Mouse (Mus musculus) embryonic facial prominence, embryonic 10.5 days (tissue): ENCODE measurements around the gene Zbtb20. TPM values are rescaled to one million over a fixed set of nuclear protein-coding genes. Genes with fewer than 3 reads are reported as not detected.

Experiments used
- DNase-seq: peaks from one replicate; pipeline ENCODE4 v3.0.0-alpha.2; 2017; ENCODE audit warnings: low spot score
- H3K27ac ChIP-seq: fragments of 300-500 bp; sonication (generic); replicated peaks from 2 replicates; pipeline ENCODE4 v1.5.1; 2016; ENCODE audit warnings: mild to moderate bottlenecking
- H3K27me3 ChIP-seq: fragments of 300-500 bp; sonication (generic); replicated peaks from 2 replicates; pipeline ENCODE4 v1.6.1; 2016; ENCODE audit warnings: low read depth, mild to moderate bottlenecking; ENCODE audit not compliant: poor library complexity, severe bottlenecking
- H3K36me3 ChIP-seq: fragments of 300-500 bp; sonication (generic); replicated peaks from 2 replicates; pipeline ENCODE4 v1.6.1; 2016; ENCODE audit warnings: mild to moderate bottlenecking, moderate library complexity
- H3K4me1 ChIP-seq: fragments of 300-500 bp; sonication (generic); 2 replicates; pipeline ENCODE4 v1.6.1; 2016
- H3K4me3 ChIP-seq: fragments of 300-500 bp; sonication (generic); 2 replicates; pipeline ENCODE4 v1.5.1; 2016; ENCODE audit warnings: mild to moderate bottlenecking, moderate library complexity
- H3K9me3 ChIP-seq: fragments of 300-500 bp; sonication (generic); 2 replicates; pipeline ENCODE4 v1.6.1; 2016; ENCODE audit warnings: mild to moderate bottlenecking
- WGBS: fragments of 180-500 bp; shearing (Covaris S2); methylation state at CpG from one replicate; pipeline ENCODE4 v1.1.7; 2016; 5-methylcytosine and 5-hydroxymethylcytosine counted together
- polyA plus RNA-seq: library from polyadenylated mRNA; unstranded; fragments of >200 nt; fragmentation: Nextera tagmentation; extraction: Ambion mirVana; gene quantifications from 2 replicates; pipeline ENCODE4 v1.2.1, GENCODE M21; 2016

Zbtb20 gene
- polyA plus RNA-seq, result 19.6 and 20.1 TPM in 2 replicates

DNA sequence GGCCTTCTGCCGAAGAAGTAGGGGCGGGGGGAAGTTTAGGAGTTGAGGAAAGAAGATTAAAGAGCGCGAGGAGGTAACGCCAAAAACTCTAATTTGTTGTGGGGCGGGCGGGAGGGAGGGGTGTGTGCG, at the start of gene Zbtb20:
Gene Zbtb20, plus strand, starts transcription at position 30 of the 129 bp plus-strand sequence.
- no peaks in the 10 kb centered on the region for H3K9me3 ChIP-seq
- no peak for DNase-seq
- no peaks in the 10 kb centered on the region for H3K36me3 ChIP-seq
- H3K27ac ChIP-seq, result peak within 1 kb of the TSS; percentile 97
- H3K27me3 ChIP-seq, result no peaks in the 10 kb centered on the region
- peaks cover 22% of the 10 kb centered on the region for H3K4me1 ChIP-seq
- WGBS, result 0% methylated on average over 8 of the region's 8 CpGs
- peak within 1 kb of the TSS; percentile 73 for H3K4me3 ChIP-seq

DNA sequence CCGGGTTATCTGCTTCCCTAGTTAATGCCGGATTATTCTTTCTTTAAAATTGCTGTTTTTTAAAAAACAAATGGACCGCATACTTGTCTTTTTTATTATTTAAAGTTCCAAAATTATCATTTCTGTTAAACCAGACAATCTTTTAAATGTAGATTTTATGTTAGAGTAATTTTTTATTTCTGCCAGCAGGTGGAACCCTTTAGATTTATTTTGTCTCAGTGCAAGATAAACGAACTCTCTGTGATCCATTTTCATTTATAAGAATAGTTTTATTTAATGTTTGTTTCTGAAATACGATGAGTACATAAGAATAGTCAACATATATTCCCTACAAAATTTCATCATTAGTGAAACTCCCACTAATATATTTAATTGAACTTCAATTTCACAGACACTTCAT, 39.7 kb upstream of the Zbtb20 start:
- Histone ChIP-seq H3K27me3 (no peaks in the 10 kb centered on the region), H3K4me3 (no peak overlapping the region), H3K4me1 (no peaks in the 10 kb centered on the region), H3K27ac (no peak overlapping the region), H3K9me3 (no peaks in the 10 kb centered on the region), H3K36me3 (no peaks in the 10 kb centered on the region)
- DNase-seq, result no peak
- 77% methylated on average over 5 of the region's 5 CpGs for WGBS

DNA sequence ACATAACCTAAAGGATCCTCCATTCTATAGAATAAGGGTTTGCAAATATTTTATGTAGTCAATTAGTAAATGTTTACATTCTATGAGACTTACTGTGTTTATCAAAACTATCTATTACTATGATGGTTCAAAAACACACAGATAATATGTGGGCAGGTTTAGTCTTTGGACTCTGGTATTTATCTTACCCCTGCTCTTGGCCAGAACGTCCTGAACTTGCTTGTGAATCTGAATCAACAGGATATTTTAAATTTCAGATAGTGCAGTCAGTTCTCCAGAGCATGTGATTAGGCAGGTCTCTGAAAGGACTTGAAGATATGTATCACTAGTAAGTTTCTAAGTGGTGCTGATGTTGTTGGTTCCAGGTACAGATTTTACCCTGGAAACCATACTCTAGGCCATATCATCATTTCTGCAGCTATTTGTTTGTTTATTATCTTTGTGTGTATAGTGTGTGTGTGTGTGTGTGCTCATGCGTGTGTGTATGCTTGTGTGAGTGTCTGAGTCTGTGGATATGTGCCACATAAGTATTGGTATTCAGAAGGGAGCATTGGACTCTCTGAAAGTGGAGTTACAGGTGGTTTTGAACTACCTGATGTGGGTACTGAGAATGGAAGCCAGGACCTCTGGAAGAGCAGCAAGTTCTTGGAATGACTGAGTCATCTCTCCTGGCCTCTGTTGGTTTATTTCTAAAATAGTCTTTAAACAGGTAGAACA, 39.1 kb upstream of the Zbtb20 start:
- H3K27me3 ChIP-seq, result no peaks in the 10 kb centered on the region
- no peak overlapping the region for H3K4me3 ChIP-seq
- no peaks in the 10 kb centered on the region for H3K4me1 ChIP-seq
- H3K9me3 ChIP-seq, result no peaks in the 10 kb centered on the region
- no peak for DNase-seq
- WGBS, result 70% methylated on average over 2 of the region's 2 CpGs
- no peaks in the 10 kb centered on the region for H3K36me3 ChIP-seq
- H3K27ac ChIP-seq, result no peak overlapping the region

DNA sequence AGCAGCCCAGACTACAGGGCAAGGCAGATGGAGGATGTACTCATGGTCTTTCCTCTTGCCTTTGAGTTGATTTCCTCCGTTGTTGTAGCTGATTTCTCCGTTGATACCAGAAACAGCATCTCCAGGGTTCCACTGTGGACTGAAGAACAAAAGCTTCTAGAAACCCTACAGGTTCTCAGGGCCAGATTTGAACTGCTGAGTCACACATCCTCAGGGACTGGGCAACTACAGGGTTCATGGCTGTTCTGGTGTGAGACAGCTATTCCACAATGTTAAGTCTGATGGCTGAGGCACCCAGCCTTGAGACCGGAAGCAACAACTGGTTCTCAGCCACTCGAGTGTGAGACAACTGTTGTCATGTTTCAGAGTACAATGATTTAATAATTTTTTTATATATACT, 37.5 kb upstream of the Zbtb20 start:
- no peaks in the 10 kb centered on the region for H3K27me3 ChIP-seq
- H3K27ac ChIP-seq, result no peak overlapping the region
- no peaks in the 10 kb centered on the region for H3K4me1 ChIP-seq
- 91% methylated on average over 4 of the region's 4 CpGs for WGBS
- no peaks in the 10 kb centered on the region for H3K36me3 ChIP-seq
- no peaks in the 10 kb centered on the region for H3K9me3 ChIP-seq
- no peak overlapping the region for H3K4me3 ChIP-seq
- no peak for DNase-seq

DNA sequence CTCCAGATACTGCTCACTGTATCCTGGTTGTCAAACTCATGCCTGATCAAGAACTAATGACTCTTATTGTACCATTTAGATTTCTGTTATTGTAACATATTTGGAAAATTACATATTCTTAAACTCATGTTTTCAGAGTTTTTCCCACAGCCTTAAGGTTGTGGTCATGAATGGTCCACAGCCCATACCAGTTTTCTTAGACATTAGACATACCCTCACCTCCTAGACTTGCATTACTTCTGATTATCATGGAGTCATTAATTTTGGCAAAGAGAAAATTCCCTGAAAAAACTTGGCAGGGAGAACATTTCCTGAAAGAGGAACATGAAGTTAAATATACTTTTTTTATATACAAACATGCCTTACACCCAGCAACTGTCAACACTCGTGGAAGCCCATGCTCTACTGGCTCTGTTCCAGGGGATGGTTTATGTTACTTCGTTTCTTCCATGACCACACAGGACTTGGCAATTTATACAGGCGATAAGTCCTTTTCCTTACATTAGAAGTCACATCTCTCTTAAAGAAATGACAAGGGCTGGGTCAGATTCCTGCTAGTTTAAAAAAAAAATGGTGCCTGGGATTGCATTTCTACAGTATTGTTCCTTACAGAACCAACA, 18.0 kb upstream of the Zbtb20 start:
- Histone ChIP-seq H3K27ac (no peak overlapping the region), H3K36me3 (no peaks in the 10 kb centered on the region), H3K4me3 (no peak overlapping the region), H3K27me3 (no peaks in the 10 kb centered on the region), H3K9me3 (no peaks in the 10 kb centered on the region), H3K4me1 (no peaks in the 10 kb centered on the region)
- WGBS, result 91% methylated on average over 3 of the region's 3 CpGs
- no peak for DNase-seq

DNA sequence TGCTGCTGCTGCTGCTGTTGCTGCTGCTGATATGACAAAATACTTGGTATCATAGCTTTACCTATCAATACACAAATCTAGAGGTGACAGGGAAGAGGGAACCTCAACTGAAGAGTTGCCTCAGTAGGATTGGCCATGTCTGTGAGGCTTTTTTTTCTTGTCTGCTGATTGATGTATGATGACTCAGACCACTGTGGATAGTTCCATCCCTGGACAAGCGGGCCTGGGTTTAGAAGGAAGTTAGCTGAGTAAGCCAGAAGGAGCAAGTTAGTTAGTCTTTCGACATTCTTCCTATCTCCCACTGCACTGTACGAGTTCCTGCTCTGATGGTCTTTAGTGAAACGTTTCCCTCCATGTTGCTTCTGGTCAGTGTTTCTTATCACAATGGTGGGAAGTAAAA, 16.4 kb upstream of the Zbtb20 start:
- no peak overlapping the region for H3K27ac ChIP-seq
- DNase-seq, result no peak
- H3K9me3 ChIP-seq, result no peaks in the 10 kb centered on the region
- H3K27me3 ChIP-seq, result no peaks in the 10 kb centered on the region
- 89% methylated on average over 4 of the region's 4 CpGs for WGBS
- no peak overlapping the region for H3K4me3 ChIP-seq
- H3K36me3 ChIP-seq, result no peaks in the 10 kb centered on the region
- no peaks in the 10 kb centered on the region for H3K4me1 ChIP-seq

DNA sequence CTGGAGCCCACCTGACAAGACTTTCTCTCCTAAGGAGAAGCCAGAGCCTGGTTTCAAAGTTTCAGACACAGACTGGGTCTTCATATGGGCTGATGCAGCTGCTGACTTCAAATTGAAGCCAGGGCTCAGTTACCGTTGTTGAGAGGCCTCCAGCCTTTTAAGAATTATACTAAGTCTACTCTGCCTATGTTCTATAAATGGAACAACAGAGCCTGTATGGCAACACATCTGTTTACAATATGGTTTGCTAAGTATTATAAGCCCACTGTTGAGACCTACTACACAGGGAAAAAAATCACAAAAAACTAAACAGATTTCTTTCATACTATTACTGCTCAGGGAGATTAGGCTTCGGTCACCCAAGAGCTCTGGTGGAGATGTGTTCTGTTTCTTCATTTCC, 12.4 kb upstream of the Zbtb20 start:
- 79% methylated on average over 2 of the region's 2 CpGs for WGBS
- no peak for DNase-seq
- peak overlapping the region; percentile 30; the same call in 1 of the 2 replicates for H3K27ac ChIP-seq

DNA sequence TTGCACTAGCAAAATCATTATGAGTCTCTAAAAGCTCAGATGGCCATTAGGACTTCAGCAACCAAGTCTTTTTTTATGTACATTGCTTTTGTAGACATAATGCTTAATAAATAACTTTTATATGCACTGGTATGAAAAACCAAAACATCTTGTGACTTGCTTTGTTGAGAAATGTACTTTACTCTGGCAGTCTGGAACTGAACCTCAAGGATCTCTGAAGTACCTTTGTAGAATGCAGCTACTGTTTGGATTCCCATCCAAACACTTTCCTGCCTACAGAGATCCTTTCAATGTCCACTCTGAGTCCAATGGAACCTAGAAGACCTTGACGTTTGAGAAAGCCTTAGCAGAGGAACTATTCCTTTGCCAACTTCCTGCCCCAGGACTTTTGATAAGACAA, 9.6 kb upstream of the Zbtb20 start:
- 73% methylated on average over 1 of the region's 1 CpGs for WGBS
- no peaks in the 10 kb centered on the region for H3K27me3 ChIP-seq
- H3K36me3 ChIP-seq, result no peaks in the 10 kb centered on the region
- no peak for DNase-seq
- H3K27ac ChIP-seq, result no peak overlapping the region
- H3K9me3 ChIP-seq, result no peaks in the 10 kb centered on the region
- H3K4me1 ChIP-seq, result no peaks in the 10 kb centered on the region
- H3K4me3 ChIP-seq, result no peak overlapping the region

More for the DNA sequence above, 12.4 kb upstream of the Zbtb20 start:
- Histone ChIP-seq H3K4me3 (no peak overlapping the region), H3K36me3 (no peaks in the 10 kb centered on the region), H3K27me3 (no peaks in the 10 kb centered on the region), H3K9me3 (no peaks in the 10 kb centered on the region), H3K4me1 (no peaks in the 10 kb centered on the region)

DNA sequence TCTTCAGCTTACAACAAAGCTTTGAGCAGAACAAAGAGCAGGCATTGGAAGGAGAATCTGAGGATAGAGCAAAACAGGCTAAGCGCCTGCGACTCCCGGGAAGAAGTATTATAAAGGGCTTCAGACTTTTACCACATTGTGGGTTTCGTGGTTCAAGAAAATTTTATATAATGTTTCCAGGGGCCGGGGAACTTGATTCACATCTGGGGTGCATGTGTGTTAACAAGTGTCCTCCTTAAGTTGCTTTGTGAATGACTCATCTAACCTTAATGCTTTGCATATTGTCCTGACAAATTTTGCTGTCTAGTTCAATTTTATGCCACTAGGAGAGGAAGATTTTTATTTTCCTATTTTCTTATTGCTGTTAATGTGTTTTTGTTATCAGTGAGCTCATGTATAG, 3.6 kb upstream of the Zbtb20 start:
- H3K27ac ChIP-seq, result no peak overlapping the region
- WGBS, result 86% methylated on average over 5 of the region's 5 CpGs

DNA sequence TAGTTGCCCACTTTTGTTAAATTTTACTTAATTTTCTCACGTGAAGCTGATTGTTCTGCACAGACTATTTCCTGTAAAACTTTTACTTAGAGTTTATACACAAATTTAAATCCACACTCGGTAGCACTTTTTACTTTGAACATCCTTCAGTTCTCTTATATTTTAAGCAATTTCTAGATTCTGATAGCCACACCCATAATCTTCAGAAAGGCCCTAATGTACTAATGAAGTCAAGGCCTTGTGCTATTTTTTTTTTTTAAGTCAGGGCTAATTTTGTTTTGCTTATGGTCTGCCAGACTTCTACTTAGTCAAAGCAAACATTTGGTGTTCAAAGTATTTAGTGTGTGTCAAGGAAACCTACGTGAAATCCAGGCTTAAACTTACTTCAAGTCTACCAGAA, 1.7 kb upstream of the Zbtb20 start:
- H3K27me3 ChIP-seq, result no peaks in the 10 kb centered on the region
- WGBS, result 60% methylated on average over 3 of the region's 3 CpGs
- peak overlapping the region; percentile 97 for H3K27ac ChIP-seq
- no peak for DNase-seq
- peak overlapping the region; percentile 73 for H3K4me3 ChIP-seq
- H3K36me3 ChIP-seq, result no peaks in the 10 kb centered on the region
- H3K4me1 ChIP-seq, result peaks cover 22% of the 10 kb centered on the region
- H3K9me3 ChIP-seq, result no peaks in the 10 kb centered on the region

More for the DNA sequence above, 3.6 kb upstream of the Zbtb20 start:
- H3K9me3 ChIP-seq, result no peaks in the 10 kb centered on the region
- H3K4me1 ChIP-seq, result peaks cover 20% of the 10 kb centered on the region
- H3K36me3 ChIP-seq, result no peaks in the 10 kb centered on the region
- H3K4me3 ChIP-seq, result no peak overlapping the region
- no peaks in the 10 kb centered on the region for H3K27me3 ChIP-seq
- DNase-seq, result no peak

DNA sequence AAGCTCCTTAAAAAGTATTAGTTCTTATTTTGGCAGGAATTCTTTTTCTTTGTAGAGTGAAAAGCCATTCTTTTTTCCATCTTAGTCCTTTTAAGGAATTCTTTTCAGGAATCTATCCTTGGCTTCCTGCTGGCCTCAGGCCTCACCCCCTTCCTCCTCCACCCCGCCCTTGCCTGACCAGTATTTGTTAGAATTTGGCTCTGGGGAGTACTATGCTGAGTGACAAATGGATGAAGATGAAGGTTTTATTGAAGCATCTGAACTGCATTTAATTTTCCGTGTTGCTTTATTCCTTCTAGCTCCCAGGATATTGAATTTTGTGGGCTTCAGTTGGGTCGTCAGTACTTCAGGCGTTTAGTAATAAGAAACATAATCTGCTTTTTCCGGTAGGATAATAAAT, 1.2 kb upstream of the Zbtb20 start:
- WGBS, result under 1% methylated on average over 5 of the region's 5 CpGs
- Histone ChIP-seq H3K36me3 (no peaks in the 10 kb centered on the region), H3K4me3 (peak overlapping the region; percentile 73), H3K27me3 (no peaks in the 10 kb centered on the region), H3K9me3 (no peaks in the 10 kb centered on the region), H3K27ac (peak overlapping the region; percentile 97), H3K4me1 (peaks cover 22% of the 10 kb centered on the region)
- peak; percentile 56 for DNase-seq

DNA sequence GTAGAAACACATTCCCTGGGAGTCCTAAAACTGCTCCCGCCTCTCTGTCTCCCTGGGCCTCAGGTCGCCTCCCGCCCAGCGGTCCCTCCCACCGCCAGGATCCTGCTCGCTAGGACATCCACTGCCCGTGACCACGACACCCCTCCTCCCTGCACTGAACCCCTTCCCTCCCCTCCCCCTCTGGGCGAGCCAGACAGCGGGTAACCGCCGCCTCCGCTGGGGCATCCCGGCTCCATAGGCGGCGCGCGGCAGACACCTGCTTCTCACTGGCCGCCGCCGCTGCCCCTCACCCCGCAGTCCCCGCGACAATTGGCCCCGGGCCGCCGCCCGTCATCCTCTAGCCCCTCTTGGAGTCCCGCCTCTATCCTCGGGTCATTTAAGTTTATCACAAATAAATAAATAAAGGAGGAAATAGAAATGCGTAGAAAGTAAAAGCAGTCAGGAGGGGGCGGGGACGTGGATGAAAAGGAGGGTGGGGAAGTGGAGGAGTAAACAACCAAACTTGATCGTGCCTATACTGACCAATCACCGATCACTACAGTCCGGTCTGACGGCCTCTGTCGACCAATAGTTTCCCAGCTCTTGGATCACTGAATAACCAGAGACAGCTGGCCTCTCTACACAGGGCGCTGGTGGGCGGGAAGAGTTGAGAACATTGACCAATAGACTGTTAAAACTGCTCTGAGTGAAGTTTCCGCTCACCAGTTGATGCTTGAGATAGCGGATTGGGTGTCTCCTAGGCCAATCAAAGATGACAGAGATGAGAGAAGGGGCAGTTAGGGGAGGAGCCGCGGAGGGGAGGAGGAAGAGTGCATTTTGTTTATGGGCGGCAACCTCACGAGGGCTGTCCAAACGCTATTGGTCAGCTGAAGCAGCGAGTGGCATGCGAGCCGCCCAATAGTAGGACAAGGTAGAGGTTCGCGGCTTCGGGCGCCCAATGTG, 500 bp upstream of the Zbtb20 start:
- Histone ChIP-seq H3K4me3 (peak overlapping the region; percentile 73), H3K9me3 (no peaks in the 10 kb centered on the region), H3K36me3 (no peaks in the 10 kb centered on the region), H3K27ac (peak overlapping the region; percentile 97), H3K27me3 (no peaks in the 10 kb centered on the region), H3K4me1 (peaks cover 22% of the 10 kb centered on the region)
- peak; percentile 98 for DNase-seq
- WGBS, result under 1% methylated on average over 54 of the region's 54 CpGs
